Mouse (Mus musculus): ENCODE results near the gene Pnp2. TPM values are rescaled to one million over a fixed set of nuclear protein-coding genes. Genes with fewer than 3 reads are reported as not detected.

Pnp2 gene
- polyA plus RNA-seq, 1 experiment: 1.3 TPM

DNA sequence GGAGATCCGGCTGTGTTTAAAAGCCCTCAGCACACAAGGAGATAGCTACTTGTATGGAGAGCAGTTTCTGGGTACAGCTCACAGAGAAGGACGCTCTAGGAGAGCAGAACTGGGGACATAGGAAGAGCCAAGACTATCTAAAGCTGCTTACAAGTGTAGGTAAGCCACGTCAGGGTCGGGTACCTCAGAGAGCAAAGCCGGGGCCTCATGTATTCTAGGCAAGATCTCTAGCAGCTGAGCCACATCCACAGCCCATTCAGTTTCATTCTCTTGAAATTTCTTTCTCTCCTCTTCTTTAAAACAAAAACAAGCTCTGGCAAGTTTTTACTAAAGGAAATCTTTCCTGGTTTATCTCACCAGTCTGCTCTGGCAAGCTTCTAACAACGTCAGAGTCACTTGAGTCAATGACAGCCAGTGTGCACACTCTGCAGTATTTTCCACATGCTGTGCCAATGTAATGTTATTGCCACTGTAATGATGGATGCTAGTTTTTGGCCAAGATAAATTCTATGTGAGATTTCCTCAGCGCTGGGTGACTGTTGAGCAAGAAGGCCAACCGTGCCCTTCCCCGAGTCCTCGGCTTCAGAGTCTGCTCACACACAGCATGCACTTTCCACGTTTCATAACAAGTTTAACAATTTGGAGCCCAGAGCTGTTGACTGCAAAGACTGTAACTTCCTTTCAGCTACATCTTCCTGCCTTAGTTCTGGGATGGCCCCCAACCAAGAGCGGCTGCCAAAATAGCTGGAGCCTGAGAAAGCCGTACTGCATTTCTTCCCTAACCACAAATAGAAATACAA is 52.3 kb downstream of the Pnp2 start:
- DNase-seq (ENCODE audit: extremely low spot score in 1 of 2, low spot score in 1 of 2): peak; percentile 7 to 62

DNA sequence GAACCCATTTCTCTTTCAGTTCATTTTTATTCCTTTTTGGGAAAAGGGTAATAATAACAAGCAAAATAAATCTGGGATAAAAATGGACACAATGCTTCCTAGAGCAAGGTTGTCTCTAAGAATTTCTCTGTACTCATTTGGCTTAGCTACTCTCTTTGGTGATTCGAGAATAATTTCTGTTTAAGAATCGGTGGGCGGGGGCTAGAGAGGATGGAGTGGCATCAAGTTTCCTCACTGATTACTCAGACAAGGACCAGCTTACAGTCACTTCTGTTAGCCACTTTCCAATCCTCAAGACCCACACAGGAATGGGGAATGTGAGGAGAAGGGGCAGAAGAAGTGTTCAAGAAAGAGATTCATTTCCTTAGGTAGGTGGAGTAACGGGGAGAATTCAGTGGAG is 53.0 kb downstream of the Pnp2 start:
- no peak for DNase-seq (ENCODE audit: extremely low spot score in 1 of 2, low spot score in 1 of 2)

DNA sequence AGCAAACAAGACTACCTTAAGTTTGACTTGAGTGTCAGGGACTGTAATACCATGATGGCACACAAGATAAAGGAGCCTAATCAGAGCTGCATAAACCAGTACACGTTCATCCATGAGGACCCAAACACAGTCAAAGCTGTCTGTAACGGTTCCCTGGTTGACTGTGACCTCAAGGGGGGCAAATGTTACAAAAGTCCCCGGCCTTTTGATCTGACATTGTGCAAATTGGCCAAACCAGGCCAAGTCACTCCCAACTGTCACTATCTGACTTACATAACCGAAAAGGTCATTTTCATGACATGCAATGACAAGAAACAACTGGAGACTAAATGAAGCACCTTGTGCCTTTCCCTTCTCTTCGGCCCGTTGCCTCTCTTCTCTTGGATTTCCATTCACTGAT is 53.8 kb downstream of the Pnp2 start:
- DNase-seq (ENCODE audit: extremely low spot score in 1 of 2, low spot score in 1 of 2): no peak

Other genes starting within 250 kb of the Pnp2 start
- gene Olfr748, start 248.6 kb upstream of the Pnp2 start, polyA plus RNA-seq (2012; rRNA removed): not detected in 2 replicates
- 0.13 and 0.14 TPM in 2 replicates for gene Olfr749, start 210.9 kb upstream of the Pnp2 start, polyA plus RNA-seq (2012; rRNA removed)
- gene Ttc5, start 170.5 kb upstream of the Pnp2 start, polyA plus RNA-seq (2012; rRNA removed): 61.4 and 70.5 TPM in 2 replicates
- gene Ccnb1ip1, start 148.3 kb upstream of the Pnp2 start, polyA plus RNA-seq (2012; rRNA removed): 0.06 and 0.08 TPM in 2 replicates
- gene Parp2, start 148.2 kb upstream of the Pnp2 start, polyA plus RNA-seq (2012; rRNA removed): 58.4 and 58.7 TPM in 2 replicates
- 3.5 and 5.2 TPM in 2 replicates for gene Tep1, start 85.4 kb upstream of the Pnp2 start, polyA plus RNA-seq (2012; rRNA removed)
- 3.1 and 3.3 TPM in 2 replicates for gene Klhl33, start 58.5 kb upstream of the Pnp2 start, polyA plus RNA-seq (2012; rRNA removed)
- gene Osgep, start 31.1 kb upstream of the Pnp2 start, polyA plus RNA-seq (2012; rRNA removed): 66.7 and 70.0 TPM in 2 replicates
- gene Apex1, start 31.0 kb upstream of the Pnp2 start, polyA plus RNA-seq (2012; rRNA removed): 60.2 and 60.5 TPM in 2 replicates
- 156 and 184 TPM in 2 replicates for gene Pip4p1, start 25.1 kb upstream of the Pnp2 start, polyA plus RNA-seq (2012; rRNA removed)
- gene Pnp, start 24.9 kb upstream of the Pnp2 start, polyA plus RNA-seq (2012; rRNA removed): 27.2 and 30.1 TPM in 2 replicates
- 25.7 and 37.9 TPM in 2 replicates for gene Gm49342, start 11.5 kb upstream of the Pnp2 start, polyA plus RNA-seq (2012; rRNA removed)
- 0.16 TPM in 1 of 2 replicates, not detected in the other for gene Rnase10, start 51.8 kb downstream of the Pnp2 start, polyA plus RNA-seq (2012; rRNA removed)
- not detected in 2 replicates for gene Rnase9, start 85.9 kb downstream of the Pnp2 start, polyA plus RNA-seq (2012; rRNA removed)
- gene Rnase11, start 94.2 kb downstream of the Pnp2 start, polyA plus RNA-seq (2012; rRNA removed): not detected in 2 replicates
- gene Rnase12, start 101.7 kb downstream of the Pnp2 start, polyA plus RNA-seq (2012; rRNA removed): 0.20 TPM in 1 of 2 replicates, not detected in the other
- not detected in 2 replicates for gene Olfr750, start 118.4 kb downstream of the Pnp2 start, polyA plus RNA-seq (2012; rRNA removed)
- 20.3 and 27.1 TPM in 2 replicates for gene Rnase4, start 135.1 kb downstream of the Pnp2 start, polyA plus RNA-seq (2012; rRNA removed)
- gene Ang, start 135.2 kb downstream of the Pnp2 start, polyA plus RNA-seq (2012; rRNA removed): 4.2 and 6.9 TPM in 2 replicates
- not detected in 2 replicates for gene Eddm3b, start 158.4 kb downstream of the Pnp2 start, polyA plus RNA-seq (2012; rRNA removed)
- 0.38 and 0.56 TPM in 2 replicates for gene Rnase6, start 167.9 kb downstream of the Pnp2 start, polyA plus RNA-seq (2012; rRNA removed)
- gene Rnase1, start 190.8 kb downstream of the Pnp2 start, polyA plus RNA-seq (2012; rRNA removed): 0.72 and 0.99 TPM in 2 replicates
- not detected in 2 replicates for gene Rnase2b, start 206.3 kb downstream of the Pnp2 start, polyA plus RNA-seq (2012; rRNA removed)
- not detected in 2 replicates for gene Ang2, start 243.2 kb downstream of the Pnp2 start, polyA plus RNA-seq (2012; rRNA removed)
- gene Ear14, start 247.4 kb downstream of the Pnp2 start, polyA plus RNA-seq (2012; rRNA removed): not detected in 2 replicates